Mouse (Mus musculus): ENCODE data around the gene Zfp266. TPM values are rescaled to one million over a fixed set of nuclear protein-coding genes. Genes with fewer than 3 reads are reported as not detected.

Gene Zfp266
- polyA plus RNA-seq, 1 experiment from 2014 or later, result 141 TPM

GRCm38 (mm10) chr9:20536598-20536997, 15.4 kb upstream of the Zfp266 start:
- ATAC-seq (ENCODE audit: insufficient read depth, low FRiP score, low TSS enrichment), result no peak
- no peaks in the 10 kb centered on the region for H3K36me3 ChIP-seq (ENCODE audit: control insufficient read depth, insufficient read depth, low read length)
- WGBS, result 88% methylated on average over 2 of the region's 2 CpGs

GRCm38 (mm10) chr9:20534326-20534926, 13.2 kb upstream of the Zfp266 start:
- H3K4me3 ChIP-seq (ENCODE audit: low read depth, low read length), result no peak overlapping the region
- no peak for DNase-seq (ENCODE audit: low spot score)
- no peaks in the 10 kb centered on the region for H3K27me3 ChIP-seq (ENCODE audit: control insufficient read depth, insufficient read depth, low read length)
- H3K4me1 ChIP-seq (ENCODE audit: control insufficient read depth, insufficient read depth, low read length), result no peaks in the 10 kb centered on the region
- no peak overlapping the region for H3K9ac ChIP-seq (ENCODE audit: low read length)
- H3K4me2 ChIP-seq (ENCODE audit: low read depth), result no peak overlapping the region
- ATAC-seq (ENCODE audit: insufficient read depth, low FRiP score, low TSS enrichment), result no peak
- no peak overlapping the region for H3K27ac ChIP-seq (ENCODE audit: low read depth, low read length)
- WGBS, result 84% methylated on average over 8 of the region's 8 CpGs
- H3K36me3 ChIP-seq (ENCODE audit: control insufficient read depth, insufficient read depth, low read length), result no peaks in the 10 kb centered on the region
- H3K9me3 ChIP-seq (ENCODE audit: control insufficient read depth, low read length), result no peaks in the 10 kb centered on the region

More at GRCm38 (mm10) chr9:20536598-20536997, 15.4 kb upstream of the Zfp266 start:
- no peak overlapping the region for H3K27ac ChIP-seq (ENCODE audit: low read depth, low read length)
- no peak overlapping the region for H3K9ac ChIP-seq (ENCODE audit: low read length)
- no peak for DNase-seq (ENCODE audit: low spot score)
- H3K27me3 ChIP-seq (ENCODE audit: control insufficient read depth, insufficient read depth, low read length), result no peaks in the 10 kb centered on the region
- no peaks in the 10 kb centered on the region for H3K9me3 ChIP-seq (ENCODE audit: control insufficient read depth, low read length)
- no peak overlapping the region for H3K4me2 ChIP-seq (ENCODE audit: low read depth)
- no peak overlapping the region for H3K4me3 ChIP-seq (ENCODE audit: low read depth, low read length)
- no peaks in the 10 kb centered on the region for H3K4me1 ChIP-seq (ENCODE audit: control insufficient read depth, insufficient read depth, low read length)

- no peaks in the 10 kb centered on the region for H3K9me3 ChIP-seq (ENCODE audit: control insufficient read depth, low read length)
- peak overlapping the region; percentile 93 for H3K9ac ChIP-seq (ENCODE audit: low read length)
- H3K27ac ChIP-seq (ENCODE audit: low read depth, low read length), result peak overlapping the region; percentile 93
- H3K4me2 ChIP-seq (ENCODE audit: low read depth), result peak overlapping the region; percentile 73
- under 1% methylated on average over 17 of the region's 17 CpGs for WGBS
- no peaks in the 10 kb centered on the region; the same call in none of the 2 replicates for H3K36me3 ChIP-seq (ENCODE audit: control insufficient read depth, insufficient read depth, low read length)
- no peaks in the 10 kb centered on the region for H3K27me3 ChIP-seq (ENCODE audit: control insufficient read depth, insufficient read depth, low read length)
- DNase-seq (ENCODE audit: low spot score), result no peak
- peak overlapping the region; percentile 80 for H3K4me3 ChIP-seq (ENCODE audit: low read depth, low read length)
- H3K4me1 ChIP-seq (ENCODE audit: control insufficient read depth, insufficient read depth, low read length), result peaks cover 9% of the 10 kb centered on the region; the same call in 1 of the 2 replicates
- no peak for ATAC-seq (ENCODE audit: insufficient read depth, low FRiP score, low TSS enrichment)
Observed at GRCm38 (mm10) chr9:20520531-20521210, 546 bp downstream of the Zfp266 start.

GRCm38 (mm10) chr9:20519949-20520348, 1.3 kb downstream of the Zfp266 start:
- Histone ChIP-seq H3K4me1 (ENCODE audit: control insufficient read depth, insufficient read depth, low read length) (peaks cover 9% of the 10 kb centered on the region; the same call in 1 of the 2 replicates), H3K36me3 (ENCODE audit: control insufficient read depth, insufficient read depth, low read length) (peaks cover 4% of the 10 kb centered on the region), H3K4me2 (ENCODE audit: low read depth) (peak overlapping the region; percentile 82), H3K9ac (ENCODE audit: low read length) (peak overlapping the region; percentile 61), H3K27ac (ENCODE audit: low read depth, low read length) (no peak overlapping the region), H3K9me3 (ENCODE audit: control insufficient read depth, low read length) (no peaks in the 10 kb centered on the region), H3K4me3 (ENCODE audit: low read depth, low read length) (peak overlapping the region; percentile 49), H3K27me3 (ENCODE audit: control insufficient read depth, insufficient read depth, low read length) (no peaks in the 10 kb centered on the region)
- WGBS, result 29% methylated on average over 4 of the region's 4 CpGs
- no peak for ATAC-seq (ENCODE audit: insufficient read depth, low FRiP score, low TSS enrichment)
- peak; percentile 30 for DNase-seq (ENCODE audit: low spot score)

GRCm38 (mm10) chr9:20518708-20519107, 2.5 kb downstream of the Zfp266 start:
- 0 out of 2 replicates have a peak overlapping the region, but pooled peaks have one; percentile 82 for H3K4me2 ChIP-seq (ENCODE audit: low read depth)
- 95% methylated on average over 4 of the region's 4 CpGs for WGBS
- no peak overlapping the region for H3K9ac ChIP-seq (ENCODE audit: low read length)
- no peak overlapping the region for H3K27ac ChIP-seq (ENCODE audit: low read depth, low read length)
- DNase-seq (ENCODE audit: low spot score), result no peak
- peaks cover 9% of the 10 kb centered on the region; the same call in 1 of the 2 replicates for H3K4me1 ChIP-seq (ENCODE audit: control insufficient read depth, insufficient read depth, low read length)
- no peak overlapping the region; the same call in 1 of the 2 replicates for H3K4me3 ChIP-seq (ENCODE audit: low read depth, low read length)
- ATAC-seq (ENCODE audit: insufficient read depth, low FRiP score, low TSS enrichment), result no peak
- no peaks in the 10 kb centered on the region for H3K9me3 ChIP-seq (ENCODE audit: control insufficient read depth, low read length)
- no peaks in the 10 kb centered on the region for H3K27me3 ChIP-seq (ENCODE audit: control insufficient read depth, insufficient read depth, low read length)
- peaks cover 5% of the 10 kb centered on the region for H3K36me3 ChIP-seq (ENCODE audit: control insufficient read depth, insufficient read depth, low read length)

- Histone ChIP-seq H3K27ac (ENCODE audit: low read depth, low read length) (no peak overlapping the region), H3K4me1 (ENCODE audit: control insufficient read depth, insufficient read depth, low read length) (peaks cover 9% of the 10 kb centered on the region; the same call in 1 of the 2 replicates), H3K27me3 (ENCODE audit: control insufficient read depth, insufficient read depth, low read length) (no peaks in the 10 kb centered on the region), H3K9me3 (ENCODE audit: control insufficient read depth, low read length) (no peaks in the 10 kb centered on the region), H3K4me3 (ENCODE audit: low read depth, low read length) (no peak overlapping the region), H3K9ac (ENCODE audit: low read length) (no peak overlapping the region), H3K4me2 (ENCODE audit: low read depth) (no peak overlapping the region), H3K36me3 (ENCODE audit: control insufficient read depth, insufficient read depth, low read length) (peaks cover 5% of the 10 kb centered on the region)
- DNase-seq (ENCODE audit: low spot score), result no peak
- no peak for ATAC-seq (ENCODE audit: insufficient read depth, low FRiP score, low TSS enrichment)
- 94% methylated on average over 1 of the region's 1 CpGs for WGBS
Observed at GRCm38 (mm10) chr9:20517727-20518126, 3.5 kb downstream of the Zfp266 start.

GRCm38 (mm10) chr9:20514016-20514415, 7.2 kb downstream of the Zfp266 start:
- no peak for ATAC-seq (ENCODE audit: insufficient read depth, low FRiP score, low TSS enrichment)
- H3K9me3 ChIP-seq (ENCODE audit: control insufficient read depth, low read length), result no peaks in the 10 kb centered on the region
- no peaks in the 10 kb centered on the region for H3K27me3 ChIP-seq (ENCODE audit: control insufficient read depth, insufficient read depth, low read length)
- no peak overlapping the region for H3K4me3 ChIP-seq (ENCODE audit: low read depth, low read length)
- H3K4me1 ChIP-seq (ENCODE audit: control insufficient read depth, insufficient read depth, low read length), result peaks cover 7% of the 10 kb centered on the region; the same call in 1 of the 2 replicates
- WGBS, result 91% methylated on average over 3 of the region's 3 CpGs
- no peak for DNase-seq (ENCODE audit: low spot score)
- peaks cover 7% of the 10 kb centered on the region for H3K36me3 ChIP-seq (ENCODE audit: control insufficient read depth, insufficient read depth, low read length)
- no peak overlapping the region for H3K9ac ChIP-seq (ENCODE audit: low read length)
- no peak overlapping the region for H3K27ac ChIP-seq (ENCODE audit: low read depth, low read length)
- H3K4me2 ChIP-seq (ENCODE audit: low read depth), result no peak overlapping the region

GRCm38 (mm10) chr9:20512714-20513113, 8.5 kb downstream of the Zfp266 start:
- Histone ChIP-seq H3K9me3 (ENCODE audit: control insufficient read depth, low read length) (no peaks in the 10 kb centered on the region), H3K27ac (ENCODE audit: low read depth, low read length) (no peak overlapping the region), H3K9ac (ENCODE audit: low read length) (no peak overlapping the region), H3K27me3 (ENCODE audit: control insufficient read depth, insufficient read depth, low read length) (no peaks in the 10 kb centered on the region), H3K4me2 (ENCODE audit: low read depth) (no peak overlapping the region), H3K4me1 (ENCODE audit: control insufficient read depth, insufficient read depth, low read length) (no peaks in the 10 kb centered on the region), H3K4me3 (ENCODE audit: low read depth, low read length) (no peak overlapping the region), H3K36me3 (ENCODE audit: control insufficient read depth, insufficient read depth, low read length) (peaks cover 7% of the 10 kb centered on the region; the same call in 1 of the 2 replicates)
- ATAC-seq (ENCODE audit: insufficient read depth, low FRiP score, low TSS enrichment) (no peak), DNase-seq (ENCODE audit: low spot score) (no peak)
- 90% methylated on average over 8 of the region's 8 CpGs for WGBS

- Histone ChIP-seq H3K4me3 (ENCODE audit: low read depth, low read length) (no peak overlapping the region), H3K9ac (ENCODE audit: low read length) (no peak overlapping the region), H3K9me3 (ENCODE audit: control insufficient read depth, low read length) (no peaks in the 10 kb centered on the region), H3K27me3 (ENCODE audit: control insufficient read depth, insufficient read depth, low read length) (no peaks in the 10 kb centered on the region), H3K36me3 (ENCODE audit: control insufficient read depth, insufficient read depth, low read length) (peaks cover 9% of the 10 kb centered on the region; the same call in 1 of the 2 replicates), H3K4me2 (ENCODE audit: low read depth) (no peak overlapping the region), H3K4me1 (ENCODE audit: control insufficient read depth, insufficient read depth, low read length) (no peaks in the 10 kb centered on the region), H3K27ac (ENCODE audit: low read depth, low read length) (no peak overlapping the region)
- WGBS, result 94% methylated on average over 4 of the region's 4 CpGs
- no peak for DNase-seq (ENCODE audit: low spot score)
- ATAC-seq (ENCODE audit: insufficient read depth, low FRiP score, low TSS enrichment), result no peak
Observed at GRCm38 (mm10) chr9:20511645-20512044, 9.6 kb downstream of the Zfp266 start.

Measured in neural tube, embryonic 11.5 days (tissue).